Mouse (Mus musculus) ES-CJ7 (cell line): ENCODE data around the gene Snx22.

Experiments used
- DNase-seq: peaks from one replicate; pipeline ENCODE4 v3.0.0; 2011; ENCODE audit warnings: low read depth, low spot score

The Snx22 gene

DNA sequence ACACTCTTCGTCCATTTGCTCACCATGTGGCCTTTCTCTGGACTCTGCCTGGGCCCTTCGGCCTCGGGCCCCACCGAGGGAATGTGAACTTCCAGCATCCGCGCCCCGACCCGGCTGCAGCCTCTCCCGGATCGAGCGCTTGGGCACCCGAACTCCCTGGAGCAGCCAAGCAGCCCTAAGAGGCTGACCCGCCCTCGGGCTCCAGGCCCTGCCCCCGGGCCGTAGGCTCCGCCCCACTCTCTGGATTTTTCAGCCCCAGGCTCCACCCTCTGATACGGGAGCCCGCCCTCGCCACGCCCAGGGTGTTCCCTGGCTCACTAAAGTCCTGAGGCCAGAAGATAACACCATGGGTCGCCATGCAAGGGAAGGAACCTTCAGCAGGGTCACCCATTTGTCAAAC lies at the start of gene Snx22:
TSS of gene Snx22 (minus strand) at position 137 of the 400 bp plus-strand sequence.
- DNase-seq: peak; percentile 84

DNA sequence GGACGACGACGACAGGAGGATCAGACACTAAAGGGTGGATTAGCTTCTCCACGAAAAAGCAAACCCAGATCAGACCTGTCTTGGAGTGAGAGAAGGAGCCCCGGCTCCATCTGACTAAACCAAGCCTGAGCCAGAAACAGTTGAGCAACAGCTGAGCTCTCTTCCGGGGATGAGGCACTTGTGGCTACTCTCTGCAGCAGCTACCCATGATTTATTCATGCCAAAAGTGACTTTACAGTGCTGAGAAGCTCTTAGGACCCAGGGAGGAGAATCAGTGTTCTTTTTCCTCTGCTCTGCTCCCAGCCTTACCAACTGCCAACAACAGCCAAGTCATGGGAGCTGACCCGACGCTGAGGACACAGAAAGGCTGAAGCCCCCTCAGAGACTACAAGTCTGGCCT lies 47.4 kb upstream of the Snx22 start:
- DNase-seq: no peak

DNA sequence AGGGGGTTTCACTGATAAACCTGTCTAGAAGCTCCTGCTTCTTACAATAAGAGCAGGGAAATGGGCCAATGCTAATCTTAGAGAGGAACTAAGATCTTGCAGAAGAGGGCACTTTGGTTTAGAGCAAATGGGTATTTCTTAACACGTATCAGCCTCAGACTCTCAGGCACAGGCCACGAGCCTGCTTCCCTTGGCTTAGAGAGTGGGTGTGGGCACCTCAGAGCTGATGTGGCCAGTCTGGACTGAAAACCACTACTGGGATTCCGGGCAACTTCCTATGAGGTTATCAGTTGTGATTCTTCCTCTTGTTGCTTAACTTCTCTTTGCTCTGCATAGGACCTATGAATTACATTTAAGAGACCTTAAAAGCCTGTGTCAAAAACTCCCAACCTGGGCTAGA lies 44.8 kb upstream of the Snx22 start:
- no peak for DNase-seq

DNA sequence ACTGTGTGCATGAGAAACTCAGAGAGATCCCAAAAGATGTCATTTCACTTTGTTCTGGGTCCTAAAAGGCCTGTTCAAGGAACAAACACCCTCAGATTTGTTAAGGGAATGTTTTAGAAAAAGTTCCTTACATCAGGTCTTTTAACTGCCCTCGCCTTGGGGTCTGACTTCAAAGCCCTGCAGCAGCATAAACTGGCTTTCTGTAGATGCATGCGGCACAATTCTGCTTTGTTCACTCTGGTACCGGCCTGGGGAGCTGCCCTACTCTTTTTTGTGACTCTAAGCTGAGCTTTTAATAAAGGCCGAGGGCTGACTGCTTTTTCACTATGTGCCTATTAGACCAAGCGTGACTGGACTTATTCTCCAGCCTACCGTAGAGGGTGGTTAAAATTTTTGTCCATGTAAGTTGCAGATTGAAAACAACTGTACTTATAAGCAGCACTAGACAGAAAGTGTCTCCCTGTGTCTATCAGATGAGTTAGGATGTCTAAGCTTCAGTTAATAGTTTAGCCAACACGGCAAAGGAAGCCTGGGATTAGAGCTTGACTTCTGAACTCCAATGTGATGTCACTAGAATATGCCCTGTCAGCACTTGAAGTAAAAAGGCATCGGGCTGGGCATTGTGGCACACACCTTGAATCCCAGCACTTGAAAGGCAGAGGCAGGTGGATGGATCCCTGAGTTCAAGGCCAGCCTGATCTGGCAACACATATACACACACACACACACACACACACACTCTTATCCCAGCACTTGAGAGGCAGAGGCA lies 41.3 kb upstream of the Snx22 start:
- no peak for DNase-seq

DNA sequence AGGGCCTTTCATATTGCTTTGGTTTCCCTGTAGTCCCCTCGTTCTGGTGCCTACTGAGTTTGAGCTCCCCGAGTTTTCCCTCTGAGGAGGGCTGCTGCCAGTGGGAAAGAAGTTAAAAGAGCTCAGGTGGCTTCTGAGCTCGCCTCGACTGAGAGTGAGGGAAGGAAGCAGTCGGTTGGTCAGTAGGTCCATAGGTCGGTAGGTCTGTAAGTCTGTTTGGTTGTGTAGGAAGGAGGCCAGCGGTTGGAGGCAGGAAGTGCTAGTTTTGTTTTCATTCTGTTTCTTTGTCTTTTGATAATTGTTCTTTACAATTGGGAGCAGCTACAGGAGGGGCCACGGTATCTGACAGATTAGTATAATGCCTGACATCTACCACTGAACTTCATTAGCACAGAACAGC lies 40.6 kb upstream of the Snx22 start:
- no peak for DNase-seq

DNA sequence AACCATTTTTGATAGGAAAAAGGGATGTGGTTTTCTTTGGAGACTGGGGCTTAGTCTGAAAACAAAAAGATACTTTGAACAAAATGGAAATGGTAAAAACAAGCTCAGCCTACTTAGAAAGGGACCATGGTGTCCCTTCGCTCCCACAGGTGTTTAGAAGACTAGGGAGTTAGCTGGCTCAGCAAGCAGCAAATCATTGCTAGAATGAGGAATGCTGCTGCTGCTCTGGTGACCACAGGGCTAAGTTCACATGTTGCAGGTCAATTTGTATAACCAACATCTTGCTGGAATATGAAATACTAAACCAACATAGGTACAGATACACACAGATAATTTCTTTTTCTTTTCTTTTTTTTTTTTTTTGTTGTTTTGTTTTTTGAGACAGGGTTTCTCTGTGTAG lies 40.1 kb upstream of the Snx22 start:
- DNase-seq: no peak

DNA sequence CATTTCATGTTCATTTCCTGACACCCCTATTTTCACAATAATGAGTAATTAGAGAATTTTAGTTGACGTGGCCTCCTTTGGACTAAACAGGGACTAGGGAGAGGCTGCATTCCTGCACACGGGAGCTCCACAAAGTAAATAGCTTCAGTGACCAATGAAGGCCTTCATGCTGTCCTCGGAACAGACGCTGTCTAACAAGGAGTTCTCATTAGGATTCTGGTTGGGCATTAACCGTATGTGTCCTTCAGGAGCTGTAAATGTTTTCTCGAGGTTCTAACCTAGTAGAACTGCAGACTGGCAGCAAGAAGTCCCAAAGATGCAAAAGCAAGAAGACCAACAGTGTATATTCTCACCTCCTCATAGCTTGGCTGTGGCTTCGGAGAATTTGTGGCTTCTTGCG lies 35.6 kb upstream of the Snx22 start:
- DNase-seq: no peak

DNA sequence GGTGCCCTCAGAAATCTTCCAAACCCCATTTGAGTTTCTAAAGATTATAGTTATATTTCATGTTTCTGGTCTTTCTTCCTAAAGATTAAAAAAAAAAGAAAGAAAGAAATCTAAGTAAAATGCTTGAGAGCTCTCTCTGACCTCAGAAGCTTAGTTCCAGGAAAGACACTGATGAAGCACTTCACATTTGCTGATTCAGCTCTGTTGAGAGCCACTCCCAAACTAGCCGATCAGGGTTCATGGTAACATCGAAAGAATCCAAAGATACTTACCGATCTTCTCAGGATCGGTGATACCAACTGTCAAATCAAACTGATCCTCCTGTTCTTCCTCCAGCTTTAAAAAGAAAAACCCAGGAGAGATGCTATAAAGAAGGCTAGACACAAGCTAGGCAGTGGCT lies 35.1 kb upstream of the Snx22 start:
- DNase-seq: no peak

DNA sequence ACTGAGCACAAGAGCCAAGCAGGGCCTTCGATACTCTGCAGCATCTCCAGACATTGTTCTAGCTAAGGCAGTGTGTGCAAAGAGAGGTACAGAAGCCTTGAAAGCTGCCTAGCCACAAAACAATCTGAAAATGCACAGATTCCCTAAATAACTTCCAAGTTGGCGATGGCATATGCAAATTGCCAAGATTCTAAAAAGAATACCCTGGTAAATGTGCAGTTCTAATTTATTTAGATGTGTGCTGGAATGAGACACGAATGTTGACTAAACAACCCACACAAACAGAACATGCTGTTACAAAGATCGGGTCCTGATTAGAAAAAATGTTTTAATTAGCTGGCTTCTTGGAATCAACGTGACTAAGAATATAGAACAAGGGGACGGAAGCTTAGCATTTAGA lies 33.1 kb upstream of the Snx22 start:
- no peak for DNase-seq

DNA sequence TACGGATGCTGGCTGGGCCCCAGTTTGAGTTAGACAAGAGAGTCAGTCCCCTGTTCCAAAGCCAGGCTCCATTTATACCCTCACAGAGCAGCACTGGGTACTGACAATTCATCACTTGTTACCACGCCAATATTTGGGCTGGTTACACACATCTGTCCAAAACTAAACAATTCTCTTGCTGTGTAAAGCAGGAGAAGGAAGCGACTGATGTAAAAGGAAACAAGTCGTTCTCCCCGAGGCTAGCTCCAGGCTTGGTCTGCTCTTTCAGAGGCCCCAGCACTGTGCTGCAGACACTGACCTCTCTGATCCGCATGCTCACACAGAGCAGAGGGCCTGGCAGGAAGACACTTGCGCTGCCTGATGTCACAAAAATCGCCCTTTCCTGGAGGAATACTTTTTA lies 32.1 kb upstream of the Snx22 start:
- DNase-seq: no peak

DNA sequence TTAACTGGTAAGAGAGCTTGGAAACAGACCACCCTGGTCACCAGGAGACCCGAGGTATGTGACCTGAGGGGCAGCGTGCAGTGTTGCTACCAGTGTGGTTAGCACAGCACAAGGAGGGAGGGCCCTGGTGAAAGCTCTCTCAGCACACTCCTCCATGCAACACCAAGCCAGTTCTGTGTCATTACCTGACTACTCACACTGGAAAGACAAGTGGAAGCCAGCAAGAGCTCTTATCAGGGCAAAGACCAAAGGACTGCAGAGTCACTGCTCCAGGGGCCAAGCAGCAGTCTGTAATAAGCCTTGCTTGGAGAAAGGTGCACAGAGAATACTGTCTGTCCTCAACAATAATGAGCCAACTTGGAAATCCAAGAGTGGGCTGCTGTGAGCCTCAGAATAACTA lies 23.1 kb upstream of the Snx22 start:
- DNase-seq: no peak

DNA sequence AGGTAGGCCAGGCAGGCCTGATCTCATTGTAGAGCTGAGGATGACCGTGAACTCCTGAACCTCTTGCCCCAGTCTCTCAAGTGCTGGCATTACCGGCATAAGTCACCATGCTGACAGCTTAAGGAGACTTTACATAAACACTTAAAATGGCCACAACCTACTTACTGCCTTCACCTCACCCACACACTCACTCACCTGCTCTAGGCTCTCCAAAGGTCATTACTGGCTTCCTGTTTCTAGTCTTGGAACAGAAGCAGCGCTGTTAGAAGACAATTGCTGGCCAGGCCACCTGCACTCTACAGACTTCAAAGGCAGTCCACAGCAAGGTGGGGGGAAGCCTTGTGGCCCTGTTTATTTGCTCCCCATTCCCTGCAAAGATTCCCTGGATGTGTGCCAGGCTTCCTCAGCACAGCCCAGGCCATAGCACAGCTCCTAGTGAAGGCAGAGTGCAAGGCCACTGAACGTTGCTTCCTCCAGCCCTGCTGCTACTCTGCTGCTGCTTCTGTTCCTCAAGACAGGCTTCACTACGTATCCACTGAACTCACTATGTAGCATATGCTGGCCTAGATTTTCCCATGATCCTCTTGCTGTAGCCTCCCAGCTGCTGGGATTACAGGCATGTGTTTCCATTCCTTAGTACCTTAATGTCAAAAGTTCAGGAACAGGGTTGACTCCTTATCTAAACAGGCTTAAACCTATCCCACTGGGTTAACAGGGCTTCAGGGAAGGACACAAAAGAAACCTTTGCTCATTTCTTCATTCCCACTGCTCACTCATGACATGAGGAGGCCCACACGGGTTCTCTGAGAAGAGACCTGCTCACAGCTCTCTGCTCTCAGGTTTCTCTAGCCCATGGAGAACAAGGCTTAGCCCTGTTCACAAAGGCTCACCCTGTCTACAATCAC lies 22.1 kb upstream of the Snx22 start:
- DNase-seq: no peak

DNA sequence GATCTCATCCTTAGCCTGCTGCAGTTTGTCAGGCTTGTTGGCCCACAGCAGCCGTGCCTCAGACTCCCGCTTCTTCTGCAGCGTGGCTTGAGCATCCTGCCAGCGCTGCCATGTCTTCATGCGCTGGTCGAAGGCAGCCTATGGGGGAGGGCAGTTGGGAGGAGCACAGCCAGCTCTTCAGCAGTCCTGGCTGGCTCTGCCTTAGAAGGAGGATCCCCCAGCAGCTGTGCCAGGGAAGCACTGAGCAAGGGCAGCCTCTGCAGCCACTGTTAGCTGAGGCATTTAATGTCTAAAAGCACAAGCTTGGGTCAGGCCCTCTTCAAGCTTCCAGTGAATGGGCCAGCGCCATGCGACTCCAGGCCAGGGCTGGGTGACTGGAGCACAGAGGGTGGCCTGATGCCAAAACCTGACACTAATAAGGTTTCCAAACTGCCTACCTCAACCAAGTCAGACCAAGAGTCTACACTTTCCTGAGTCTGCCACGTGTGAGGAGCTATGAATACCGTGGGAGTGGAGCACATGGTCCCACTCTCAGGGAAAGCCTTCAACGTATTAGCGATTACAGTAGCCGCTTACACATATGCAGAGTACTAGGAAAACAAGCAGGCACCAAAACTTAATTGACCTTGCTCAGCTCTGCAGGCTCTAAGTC lies 21.2 kb upstream of the Snx22 start:
- no peak for DNase-seq

DNA sequence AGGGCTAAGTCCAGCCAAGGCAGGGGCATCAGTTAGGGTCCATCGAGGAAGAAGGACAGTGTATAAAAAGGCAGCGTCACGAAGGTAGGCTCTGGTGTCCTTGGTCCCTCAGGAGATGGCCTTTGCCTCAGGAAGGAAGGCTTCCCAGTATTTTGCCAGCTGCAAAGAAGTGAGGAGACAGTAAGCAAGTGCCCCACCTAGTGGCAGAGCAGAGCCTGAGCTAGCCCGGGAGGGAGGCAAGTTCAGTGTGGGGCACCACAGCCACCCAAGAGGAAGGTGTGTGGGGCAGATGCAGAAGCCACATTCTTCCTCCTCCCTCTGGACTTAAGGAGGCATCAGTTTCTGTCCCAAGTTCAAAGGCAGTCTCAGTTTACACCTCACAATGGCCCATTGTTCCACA lies 18.9 kb upstream of the Snx22 start:
- DNase-seq: peak; percentile 75

DNA sequence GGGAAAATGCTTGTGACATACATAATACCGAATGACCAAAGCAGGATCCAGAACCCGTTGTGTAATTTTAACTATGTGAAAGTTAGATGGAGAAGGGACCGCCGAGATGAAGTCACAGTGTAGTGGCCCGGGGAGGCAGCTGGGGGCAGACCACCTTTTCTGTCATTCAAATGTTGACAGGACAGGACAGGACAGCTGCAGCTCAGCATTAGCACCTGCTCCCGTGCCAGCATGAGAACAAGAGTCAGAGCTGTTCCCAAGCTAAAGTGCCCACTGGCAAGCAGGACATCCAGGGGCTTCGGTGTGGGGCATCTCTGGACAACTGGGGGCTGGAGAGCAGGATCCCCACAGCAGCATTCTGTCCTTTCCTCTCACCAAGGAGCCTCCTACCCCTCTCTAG lies 17.5 kb upstream of the Snx22 start:
- no peak for DNase-seq

DNA sequence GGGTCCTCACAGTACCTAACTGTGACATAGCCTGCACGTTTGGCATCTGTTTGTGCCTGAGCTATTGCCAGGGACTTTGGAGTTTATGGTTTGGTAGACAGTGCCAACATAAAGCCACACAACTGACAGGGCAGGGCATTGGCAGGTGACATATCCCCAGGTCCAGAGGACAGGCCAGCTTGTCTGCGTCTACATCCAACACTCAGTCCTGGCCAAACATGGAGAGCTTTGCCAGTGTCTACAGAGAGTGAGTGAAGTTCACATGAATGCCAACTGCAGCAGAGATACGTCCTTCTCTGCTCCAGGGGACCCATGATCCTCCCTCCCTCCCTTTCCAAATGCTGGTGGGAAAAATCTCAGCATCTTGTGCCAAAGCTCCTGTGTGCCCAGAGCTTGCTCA lies 14.7 kb upstream of the Snx22 start:
- DNase-seq: no peak

DNA sequence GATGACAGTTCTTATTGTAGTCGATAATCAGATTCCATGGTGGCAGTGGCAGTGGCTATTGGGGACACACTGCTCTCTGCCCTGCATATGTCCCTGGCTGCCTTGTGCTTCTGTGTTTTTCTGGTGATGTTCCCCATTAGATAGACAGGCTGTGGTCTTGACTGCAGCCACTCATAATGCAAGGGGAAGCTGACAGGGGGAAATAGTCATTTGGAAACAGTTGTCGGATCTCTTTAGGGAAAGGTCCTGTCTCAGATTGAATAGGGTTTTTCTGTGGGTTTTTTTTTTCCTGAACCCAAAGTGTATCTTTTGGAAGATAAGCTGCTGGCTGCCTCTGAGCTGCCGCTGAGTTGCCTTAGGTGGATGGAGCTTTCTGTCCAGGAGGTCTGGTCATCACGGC lies 12.5 kb upstream of the Snx22 start:
- DNase-seq: no peak

DNA sequence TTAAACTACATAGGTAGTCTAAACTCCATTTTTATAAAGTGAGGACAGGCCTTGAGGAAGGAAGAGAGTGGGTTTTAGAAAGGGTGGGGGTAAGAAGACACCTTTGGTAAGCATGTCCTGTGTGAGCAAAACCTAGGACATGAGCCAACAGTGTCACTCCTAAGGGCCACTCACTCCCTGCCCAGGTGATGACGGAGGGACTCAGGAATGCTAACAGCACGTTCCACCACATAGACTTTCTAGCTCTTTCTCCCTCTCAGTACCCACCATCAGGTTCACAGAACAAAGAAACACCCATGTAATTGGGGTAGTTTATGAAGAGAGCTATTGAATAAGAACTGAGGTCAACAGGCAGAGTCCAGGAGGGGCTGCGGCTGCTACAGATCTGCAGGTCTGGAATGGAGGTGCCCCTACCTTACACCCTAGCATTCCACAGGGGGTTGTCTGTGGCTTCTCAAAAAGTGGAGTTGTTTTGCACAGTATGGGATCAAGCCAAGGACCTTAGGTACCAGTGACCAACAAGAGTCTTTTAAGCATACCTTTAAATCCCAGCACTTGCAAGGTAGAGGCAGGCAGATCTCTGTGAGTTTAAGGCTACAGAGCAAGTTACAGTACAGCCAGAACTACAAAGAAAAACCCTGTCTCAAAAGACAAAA lies 11.4 kb upstream of the Snx22 start:
- DNase-seq: no peak

DNA sequence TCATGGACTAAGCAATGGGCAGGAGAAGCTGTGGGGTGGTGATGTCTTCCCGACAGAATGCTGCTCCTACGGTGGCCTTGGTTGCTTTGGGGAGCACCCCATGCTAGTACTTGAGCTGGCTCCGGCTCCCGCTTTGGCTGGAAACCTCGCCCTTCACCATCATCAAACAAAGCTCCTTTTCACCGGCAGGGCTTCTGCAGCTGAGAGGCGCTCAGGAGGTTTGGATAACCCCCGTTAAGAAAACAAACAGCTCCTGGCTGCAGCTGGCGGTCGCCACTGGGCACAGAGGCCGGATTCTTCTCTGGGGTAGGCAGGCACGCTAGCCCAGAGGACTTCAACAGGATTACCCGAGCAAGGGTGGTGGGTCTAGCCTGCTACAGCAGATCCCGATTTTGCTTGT lies 9.0 kb upstream of the Snx22 start:
- no peak for DNase-seq

DNA sequence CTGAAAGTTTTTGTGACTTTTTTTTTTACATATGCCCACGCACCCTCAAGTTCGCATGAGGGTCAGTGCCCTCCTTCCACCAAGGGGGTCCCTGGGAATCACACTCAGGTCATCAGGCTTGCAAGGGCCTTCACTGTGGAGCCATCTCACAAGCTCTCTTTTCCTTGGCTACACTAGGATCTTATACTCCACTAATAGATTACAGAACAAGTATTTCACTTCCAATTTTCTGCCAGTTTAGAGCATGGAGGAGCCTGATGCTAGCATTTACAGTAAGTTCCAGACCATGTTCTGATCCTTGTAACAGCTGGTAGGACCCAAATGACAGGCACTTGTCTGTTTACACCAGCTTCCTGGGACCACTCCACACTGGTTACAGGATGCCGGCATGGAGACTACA lies 8.6 kb upstream of the Snx22 start:
- DNase-seq: no peak

DNA sequence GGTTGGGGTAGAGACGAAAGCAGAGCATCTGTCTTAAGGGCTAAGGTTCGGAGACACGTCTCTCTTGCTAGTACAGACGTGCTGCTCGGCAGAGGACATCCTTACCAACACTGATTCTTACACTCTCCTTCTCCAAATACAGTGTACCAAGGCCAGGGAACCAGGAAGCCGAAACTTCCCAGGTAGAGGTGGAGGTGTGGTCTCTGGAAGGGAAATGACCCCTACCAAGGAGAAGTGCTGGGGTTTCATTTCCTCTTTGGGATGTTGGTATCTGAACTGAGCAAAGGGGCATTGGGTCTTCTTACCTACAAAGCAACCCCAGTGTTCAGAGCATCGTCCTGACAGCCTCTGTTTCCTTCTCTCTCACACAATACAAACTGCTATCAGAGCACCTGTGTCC lies 3.2 kb upstream of the Snx22 start:
- no peak for DNase-seq

DNA sequence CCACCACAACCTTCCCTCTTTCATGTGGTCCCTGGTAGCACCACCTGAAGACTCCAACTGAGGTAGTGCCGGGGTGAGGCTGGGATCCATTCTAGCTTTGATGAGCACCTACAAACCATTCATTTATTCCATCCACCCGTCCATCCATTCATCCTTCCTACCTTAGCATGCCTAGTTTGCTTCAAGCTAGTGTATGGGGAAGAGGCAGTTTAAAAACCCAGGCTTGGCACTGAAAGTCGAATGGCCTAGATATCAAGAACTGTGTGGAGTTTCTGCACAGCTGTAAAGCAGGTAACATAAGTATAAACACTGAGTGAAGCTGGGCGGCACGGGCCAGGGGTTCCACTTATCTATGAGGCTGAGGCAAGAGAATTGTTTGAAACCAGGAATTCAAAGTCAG lies 632 bp upstream of the Snx22 start:
- DNase-seq: no peak
